Mouse (Mus musculus) limb, embryonic 12.5 days (tissue): ENCODE data around the gene Alg11. TPM values are rescaled to one million over a fixed set of nuclear protein-coding genes. Genes with fewer than 3 reads are reported as not detected.

Experiments used
- ATAC-seq: fragments of 200-750 bp; cut with Nextera tagmentation; 2 replicates; pipeline ENCODE4 v1.8.0; 2017; ENCODE audit warnings: low read depth, moderate TSS enrichment; ENCODE audit not compliant: insufficient number of reproducible peaks, insufficient read depth, low FRiP score, low TSS enrichment
- H3K27ac ChIP-seq: fragments of 300-500 bp; sonication (generic); 2 replicates; pipeline ENCODE4 v1.5.1; 2016; ENCODE audit warnings: mild to moderate bottlenecking, moderate library complexity
- H3K27me3 ChIP-seq: fragments of 300-500 bp; sonication (generic); 2 replicates; pipeline ENCODE4 v1.6.1; 2016; ENCODE audit warnings: mild to moderate bottlenecking, moderate library complexity
- H3K36me3 ChIP-seq: fragments of 300-500 bp; sonication (generic); 2 replicates; pipeline ENCODE4 v1.6.1; 2016; ENCODE audit warnings: mild to moderate bottlenecking, moderate library complexity
- H3K4me1 ChIP-seq: fragments of 300-500 bp; sonication (generic); replicated peaks from 2 replicates; pipeline ENCODE4 v1.6.1; 2016
- H3K4me2 ChIP-seq: fragments of 300-500 bp; sonication (generic); 2 replicates; pipeline ENCODE4 v1.6.1; 2016; ENCODE audit warnings: mild to moderate bottlenecking, moderate library complexity
- H3K4me3 ChIP-seq: fragments of 300-500 bp; sonication (generic); replicated peaks from 2 replicates; pipeline ENCODE4 v1.5.1; 2016; ENCODE audit warnings: mild to moderate bottlenecking
- H3K9ac ChIP-seq: fragments of 300-500 bp; sonication (generic); replicated peaks from 2 replicates; pipeline ENCODE4 v1.6.1; 2016; ENCODE audit warnings: mild to moderate bottlenecking, moderate library complexity
- H3K9me3 ChIP-seq: fragments of 300-500 bp; sonication (generic); 2 replicates; pipeline ENCODE4 v1.6.1; 2016; ENCODE audit warnings: mild to moderate bottlenecking, moderate library complexity
- WGBS: fragments of 180-500 bp; shearing (Covaris S2); methylation state at CpG from one replicate; pipeline ENCODE4 v1.1.7; 2016; 5-methylcytosine and 5-hydroxymethylcytosine counted together
- polyA plus RNA-seq: library from polyadenylated mRNA; unstranded; fragments of >200 nt; fragmentation: Nextera tagmentation; extraction: Ambion mirVana; gene quantifications from 2 replicates; pipeline ENCODE4 v1.2.1, GENCODE M21; 2016

Gene Alg11
- polyA plus RNA-seq, 1 experiment from 2014 or later = 38.4 TPM

DNA sequence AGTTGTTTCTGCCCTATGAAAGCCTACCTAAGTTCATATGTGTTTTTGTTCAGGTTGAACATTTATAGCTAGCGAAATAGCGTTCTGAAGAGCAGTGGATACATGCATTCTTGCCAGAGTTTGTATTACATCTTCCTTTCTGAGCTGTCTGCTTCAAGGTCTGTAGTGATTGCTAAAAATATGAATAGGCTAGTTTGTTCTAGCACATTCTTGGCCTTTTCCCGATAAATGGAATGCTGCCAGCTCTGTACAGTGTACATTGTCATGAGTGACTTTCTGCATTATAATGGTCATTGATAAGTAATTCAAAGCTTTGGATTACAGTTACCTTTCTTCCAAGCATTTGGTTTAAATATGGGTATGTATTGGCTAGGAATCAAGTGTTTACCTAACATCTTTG is 605 bp downstream of the Alg11 start:
- ATAC-seq = no peak
- H3K9me3 ChIP-seq = no peaks in the 10 kb centered on the region
- no peak overlapping the region for H3K27ac ChIP-seq
- peaks cover 28% of the 10 kb centered on the region for H3K27me3 ChIP-seq
- peaks cover 37% of the 10 kb centered on the region for H3K36me3 ChIP-seq
- H3K4me1 ChIP-seq = 0 out of 2 replicates have a peak, but pooled peaks cover 3% of the 10 kb centered on the region
- H3K4me3 ChIP-seq = peak overlapping the region; percentile 67
- WGBS = 8% methylated on average over 3 of the region's 3 CpGs
- H3K4me2 ChIP-seq = peak overlapping the region; percentile 89
- peak overlapping the region; percentile 50; the same call in 1 of the 2 replicates for H3K9ac ChIP-seq

DNA sequence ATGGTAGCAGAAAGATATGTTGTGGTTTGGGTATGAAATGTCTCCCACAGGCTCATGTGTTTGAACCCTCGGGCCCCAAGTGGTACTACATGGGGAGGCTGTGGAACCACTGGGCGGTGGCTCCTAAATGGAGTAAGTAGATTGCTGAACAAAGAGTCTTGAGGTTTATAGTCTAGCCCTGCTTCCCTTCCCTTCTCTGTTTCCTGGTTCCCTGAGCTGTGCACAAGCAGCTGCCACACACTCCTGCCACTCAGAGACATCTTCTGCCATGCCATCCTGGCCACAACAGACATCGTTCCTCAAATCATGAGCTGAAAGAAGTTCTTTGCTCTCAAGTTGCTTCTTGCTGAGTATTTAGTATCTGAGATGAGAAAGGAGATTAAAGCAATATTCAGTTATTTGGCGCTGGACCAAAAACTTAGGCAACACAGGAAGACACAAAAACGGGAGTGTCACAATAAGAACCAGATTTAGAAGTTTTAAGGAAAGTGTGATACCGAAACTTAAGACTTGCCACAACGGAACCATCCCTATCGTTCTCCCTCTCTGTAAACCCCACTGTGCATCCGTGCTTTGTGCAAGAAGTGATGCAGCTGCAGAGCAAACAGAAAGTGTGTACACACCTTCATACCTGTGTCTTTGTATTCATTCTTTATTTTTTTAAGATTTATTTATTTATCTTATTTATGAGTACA is 18.9 kb downstream of the Alg11 start:
- Histone ChIP-seq H3K9me3 (no peaks in the 10 kb centered on the region), H3K4me2 (no peak overlapping the region), H3K4me3 (no peak overlapping the region), H3K9ac (no peak overlapping the region), H3K36me3 (no peaks in the 10 kb centered on the region), H3K4me1 (no peaks in the 10 kb centered on the region), H3K27me3 (no peaks in the 10 kb centered on the region), H3K27ac (no peak overlapping the region)
- WGBS = 83% methylated on average over 9 of the region's 9 CpGs
- no peak for ATAC-seq

DNA sequence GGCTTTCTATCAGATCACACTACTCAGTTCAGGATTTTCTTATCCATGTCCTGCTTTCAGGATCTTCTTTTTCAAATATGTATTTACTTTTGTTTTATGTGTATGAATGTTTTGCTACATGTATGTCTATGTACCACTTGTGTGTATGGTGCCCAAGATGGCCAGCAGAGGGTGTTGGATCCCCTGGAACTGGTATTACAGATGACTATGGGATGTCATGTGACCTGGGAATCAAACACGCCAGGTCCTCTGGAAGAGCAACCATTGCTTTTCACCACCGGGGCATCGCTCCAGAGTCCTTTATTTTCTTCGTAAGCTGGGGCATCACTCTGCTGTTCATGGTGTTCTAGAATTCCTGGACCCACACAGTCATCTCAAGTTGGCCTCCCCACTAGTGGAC is 28.7 kb downstream of the Alg11 start:
- Histone ChIP-seq H3K36me3 (no peaks in the 10 kb centered on the region), H3K27me3 (no peaks in the 10 kb centered on the region), H3K4me1 (no peaks in the 10 kb centered on the region), H3K9ac (no peak overlapping the region), H3K9me3 (no peaks in the 10 kb centered on the region), H3K4me2 (no peak overlapping the region), H3K4me3 (no peak overlapping the region), H3K27ac (no peak overlapping the region)
- ATAC-seq = no peak
- WGBS = 89% methylated on average over 4 of the region's 4 CpGs

DNA sequence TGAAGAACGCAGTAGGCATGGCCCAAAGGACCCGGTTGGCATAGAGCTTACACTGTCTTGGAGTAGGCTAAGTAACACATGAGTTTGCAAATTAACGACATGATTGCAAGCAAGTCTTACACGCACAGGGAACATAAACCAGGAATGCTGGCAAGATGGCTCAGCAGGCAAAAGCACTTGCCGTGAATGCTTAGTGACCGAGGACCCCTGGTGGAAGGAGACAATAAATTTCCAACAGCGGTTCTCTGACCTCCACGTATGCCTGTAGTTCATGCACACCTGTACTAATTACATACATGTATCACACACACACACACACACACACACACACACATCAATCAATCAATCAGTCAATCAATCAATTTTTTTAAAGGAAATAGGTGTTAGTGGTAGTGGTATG is 31.0 kb downstream of the Alg11 start:
- H3K4me3 ChIP-seq = no peak overlapping the region
- H3K9ac ChIP-seq = no peak overlapping the region
- no peaks in the 10 kb centered on the region for H3K27me3 ChIP-seq
- no peak for ATAC-seq
- no peak overlapping the region for H3K4me2 ChIP-seq
- no peak overlapping the region for H3K27ac ChIP-seq
- no peaks in the 10 kb centered on the region for H3K4me1 ChIP-seq
- H3K36me3 ChIP-seq = no peaks in the 10 kb centered on the region
- H3K9me3 ChIP-seq = no peaks in the 10 kb centered on the region
- 36% methylated on average over 8 of the region's 8 CpGs for WGBS

DNA sequence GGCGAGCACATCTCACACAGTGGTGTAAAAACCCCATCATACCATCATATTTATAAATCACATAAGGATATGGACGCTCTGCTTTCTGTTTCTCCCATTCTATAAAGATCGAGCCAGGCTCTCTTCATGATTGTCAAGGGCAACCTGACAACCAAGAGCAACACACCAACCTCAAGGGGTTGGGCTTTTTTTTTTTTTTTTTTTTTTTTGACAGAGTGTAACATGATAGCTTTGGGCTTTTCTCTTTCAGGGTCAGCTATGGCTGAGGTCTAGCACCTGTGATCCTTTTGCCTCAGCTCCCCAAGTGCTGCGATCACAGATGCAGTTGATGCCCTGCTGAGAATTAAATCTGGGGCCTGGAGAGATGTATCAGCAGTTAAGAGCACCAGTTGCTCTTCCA is 46.5 kb downstream of the Alg11 start:
- no peak overlapping the region for H3K4me2 ChIP-seq
- H3K36me3 ChIP-seq = no peaks in the 10 kb centered on the region
- H3K9me3 ChIP-seq = no peaks in the 10 kb centered on the region
- no peaks in the 10 kb centered on the region for H3K4me1 ChIP-seq
- no peak for ATAC-seq
- no peaks in the 10 kb centered on the region for H3K27me3 ChIP-seq
- WGBS = 76% methylated on average over 4 of the region's 4 CpGs
- no peak overlapping the region for H3K4me3 ChIP-seq
- no peak overlapping the region for H3K9ac ChIP-seq
- no peak overlapping the region for H3K27ac ChIP-seq

Other genes starting within 250 kb of the Alg11 start
- not detected in 2 replicates for gene Defb50, start 237.2 kb upstream of the Alg11 start, polyA plus RNA-seq
- not detected in 2 replicates for gene Defb2, start 220.8 kb upstream of the Alg11 start, polyA plus RNA-seq
- not detected in 2 replicates for gene Defb10, start 201.8 kb upstream of the Alg11 start, polyA plus RNA-seq
- not detected in 2 replicates for gene Defb9, start 175.3 kb upstream of the Alg11 start, polyA plus RNA-seq
- not detected in 2 replicates for gene Defb11, start 154.3 kb upstream of the Alg11 start, polyA plus RNA-seq
- not detected in 2 replicates for gene Defb15, start 128.0 kb upstream of the Alg11 start, polyA plus RNA-seq
- gene Defb35, start 122.4 kb upstream of the Alg11 start, polyA plus RNA-seq = not detected in 2 replicates
- gene Defb13, start 114.0 kb upstream of the Alg11 start, polyA plus RNA-seq = not detected in 2 replicates
- not detected in 2 replicates for gene Fam90a1a, start 102.0 kb upstream of the Alg11 start, polyA plus RNA-seq
- not detected in 2 replicates for gene Ccdc70, start 90.9 kb upstream of the Alg11 start, polyA plus RNA-seq
- 0.86 and 0.97 TPM in 2 replicates for gene Atp7b, start 416 bp upstream of the Alg11 start, polyA plus RNA-seq
- gene Nek5, start 64.3 kb downstream of the Alg11 start, polyA plus RNA-seq = 0.14 and 0.18 TPM in 2 replicates
- gene Nek3, start 105.7 kb downstream of the Alg11 start, polyA plus RNA-seq = 7.2 and 7.4 TPM in 2 replicates
- 49.4 and 50.4 TPM in 2 replicates for gene Ckap2, start 125.1 kb downstream of the Alg11 start, polyA plus RNA-seq
- 34.7 and 36.6 TPM in 2 replicates for gene Vps36, start 132.1 kb downstream of the Alg11 start, polyA plus RNA-seq
- 8.0 and 9.7 TPM in 2 replicates for gene Thsd1, start 166.6 kb downstream of the Alg11 start, polyA plus RNA-seq
- not detected in 2 replicates for gene Tpte, start 222.7 kb downstream of the Alg11 start, polyA plus RNA-seq